Mouse (Mus musculus) left cerebral cortex, adult 18-20 months (tissue): ENCODE results near the gene Bcl2a1b. TPM values are rescaled to one million over a fixed set of nuclear protein-coding genes. Genes with fewer than 3 reads are reported as not detected.
"Not testable (repeated sequence)": the region's sequence is repeated elsewhere in the genome, so short reads cannot be mapped to it uniquely, and the experiment has no call there.

ENCODE experiments used
- DNase-seq, 2 experiments: peaks; one replicate each; pipeline ENCODE4 v3.0.0; 2021 to 2022; ENCODE audit warnings: low spot score in 2 of 2, mixed read lengths in 1 of 2
- long read RNA-seq, 2 experiments: library from polyadenylated mRNA; stranded (forward); transcript quantifications; one replicate each; pipeline ENCODE4 v2.0.0; 2021
- total RNA-seq, 2 experiments: library from RNA; stranded (reverse); gene quantifications; 2 replicates each; pipeline ENCODE4 v1.2.3; 2021

Gene Bcl2a1b
- total RNA-seq, result 1 to 10 TPM; 1.3 to 2.0 TPM
- long read RNA-seq, experiment 1, result 0 reads
- long read RNA-seq, experiment 2, partial matches to known transcripts, result 0 of 1 reads
- long read RNA-seq, experiment 2, other reads (novel, unspliced or antisense), result 1 of 1 reads

DNA sequence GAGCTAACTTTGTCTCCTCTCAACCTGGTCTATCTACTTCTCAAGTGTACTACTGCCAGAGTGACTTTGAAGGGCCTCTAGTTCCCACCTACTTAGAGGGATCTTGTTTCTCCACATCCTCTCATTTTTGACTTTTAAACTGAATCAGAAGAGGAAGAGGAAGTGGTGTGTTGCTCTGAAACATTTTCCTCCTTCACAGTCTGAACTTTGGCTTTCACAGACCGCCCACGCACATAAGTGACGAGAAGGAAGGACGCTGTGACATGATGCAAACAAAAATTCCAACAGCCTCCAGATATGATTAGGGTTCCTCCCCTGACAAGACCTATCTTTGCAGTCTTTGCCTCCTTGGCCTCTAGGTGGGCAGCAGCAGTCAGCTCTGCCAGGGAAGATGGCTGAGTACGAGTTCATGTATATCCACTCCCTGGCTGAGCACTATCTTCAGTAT is at the start of gene Bcl2a1b, which contains the start of gene Gm29094:
Gene Bcl2a1b, plus strand, starts transcription at position 241 of the 448 bp plus-strand sequence.
Gene Gm29094, plus strand, starts transcription at position 411 of the 448 bp plus-strand sequence.
- DNase-seq, result not testable (repeated sequence)

DNA sequence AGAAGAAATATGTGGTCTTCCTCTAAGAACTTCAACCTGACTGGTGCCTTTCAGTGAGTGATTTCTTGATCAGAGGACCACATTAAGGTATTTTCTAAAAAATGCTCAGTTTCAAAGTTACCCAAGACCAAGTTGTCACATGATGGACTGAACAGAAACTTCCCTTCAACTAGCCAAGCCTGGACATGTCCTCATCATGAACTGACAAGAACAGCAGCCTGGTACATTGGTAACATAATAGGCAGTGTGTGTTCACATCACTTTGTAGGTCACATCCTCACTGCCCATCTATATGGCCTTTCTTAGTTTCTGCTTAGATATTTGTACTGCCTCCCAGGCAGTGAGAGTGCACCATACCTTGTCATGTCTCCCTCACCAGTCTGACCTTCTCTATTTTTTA is 26.5 kb upstream of the Bcl2a1b start:
- not testable (repeated sequence) for DNase-seq

- peak; percentile 71 to 80 for DNase-seq
Observed at GRCm38 (mm10) chr9:89178833-89179232, 20.2 kb upstream of the Bcl2a1b start.

- not testable (repeated sequence) for DNase-seq
Observed at GRCm38 (mm10) chr9:89179469-89179868, 19.5 kb upstream of the Bcl2a1b start.

DNA sequence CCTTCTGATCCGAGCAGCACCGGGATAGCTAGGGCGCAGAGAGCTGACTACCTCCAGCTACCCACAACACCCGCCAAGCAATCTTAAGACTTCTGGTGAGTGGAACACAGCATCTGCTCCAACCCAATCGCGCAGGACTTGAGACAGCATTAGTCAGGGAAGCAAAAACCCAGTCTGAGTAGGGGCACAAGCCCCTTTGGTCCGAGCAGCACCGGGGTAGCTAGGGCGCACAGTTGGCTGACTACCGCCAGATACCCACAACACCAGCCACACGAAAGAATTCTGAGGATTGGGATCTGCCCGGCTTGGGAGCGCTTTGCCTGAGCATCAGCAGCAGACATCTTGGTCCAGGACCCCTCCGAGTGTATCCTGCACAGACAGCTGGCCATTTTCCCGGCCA is 12.0 kb upstream of the Bcl2a1b start:
- DNase-seq, result not testable (repeated sequence)

DNA sequence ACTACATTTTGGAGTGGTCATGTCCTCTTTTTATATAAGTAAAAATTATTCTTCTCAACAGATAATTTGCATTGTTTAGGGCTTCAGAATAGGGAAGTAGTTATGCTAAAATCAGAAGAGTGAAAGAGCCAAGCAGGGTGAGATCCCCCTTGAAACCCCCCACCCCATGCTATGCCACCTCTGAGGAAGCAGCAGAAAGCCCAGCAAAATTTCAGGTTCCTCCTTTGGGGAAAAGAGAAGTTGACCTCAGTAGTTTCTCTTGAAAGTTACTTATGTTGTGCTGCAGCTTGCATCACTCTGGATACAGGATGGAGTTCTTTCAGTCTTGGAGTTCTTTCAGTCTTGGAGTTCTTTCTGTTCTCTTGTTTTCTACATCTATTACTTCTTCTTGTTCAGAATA is 3.5 kb upstream of the Bcl2a1b start:
- not testable (repeated sequence) for DNase-seq

DNA sequence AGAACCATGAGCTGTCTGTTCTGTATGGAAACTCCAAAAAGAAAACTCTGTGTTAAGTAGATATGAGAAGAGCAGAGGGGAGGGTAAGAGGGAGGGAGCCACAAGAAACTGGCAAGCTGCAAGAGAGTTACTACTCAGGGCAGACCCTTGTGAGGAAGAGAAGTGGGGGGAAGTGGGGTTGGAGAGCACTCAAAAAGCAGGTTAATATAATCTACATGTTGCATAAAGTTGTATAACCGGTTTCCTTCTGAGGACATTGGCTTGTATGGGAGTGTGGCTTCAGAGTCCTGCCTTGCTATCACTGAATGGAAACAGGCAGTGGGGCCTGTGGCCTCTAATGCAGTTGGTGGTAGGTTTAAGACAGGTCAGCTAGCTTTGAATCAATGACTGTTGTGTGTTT is 1.5 kb upstream of the Bcl2a1b start:
- DNase-seq, result not testable (repeated sequence)

GRCm38 (mm10) chr9:89198349-89198748 is 660 bp upstream of the Bcl2a1b start:
- not testable (repeated sequence) for DNase-seq

DNA sequence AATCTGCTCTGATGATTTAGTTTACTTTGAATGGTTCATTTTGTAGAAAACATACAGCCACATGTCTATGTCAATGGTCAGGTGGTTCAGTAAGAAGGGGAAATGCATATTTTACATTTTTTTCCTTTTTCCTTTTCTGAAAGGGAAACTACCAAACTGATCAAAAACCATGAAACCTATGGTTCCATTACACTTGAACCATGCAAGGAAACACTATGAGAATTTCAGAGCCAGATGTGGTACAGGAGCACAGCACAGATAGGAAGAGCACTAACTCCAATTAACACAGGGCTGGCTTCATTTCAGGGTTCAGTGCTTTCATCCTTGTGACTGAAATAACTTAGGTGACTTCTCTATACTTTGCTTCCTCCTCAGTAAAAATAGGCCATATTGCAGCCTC is 3.2 kb downstream of the Bcl2a1b start:
- DNase-seq, result not testable (repeated sequence)

DNA sequence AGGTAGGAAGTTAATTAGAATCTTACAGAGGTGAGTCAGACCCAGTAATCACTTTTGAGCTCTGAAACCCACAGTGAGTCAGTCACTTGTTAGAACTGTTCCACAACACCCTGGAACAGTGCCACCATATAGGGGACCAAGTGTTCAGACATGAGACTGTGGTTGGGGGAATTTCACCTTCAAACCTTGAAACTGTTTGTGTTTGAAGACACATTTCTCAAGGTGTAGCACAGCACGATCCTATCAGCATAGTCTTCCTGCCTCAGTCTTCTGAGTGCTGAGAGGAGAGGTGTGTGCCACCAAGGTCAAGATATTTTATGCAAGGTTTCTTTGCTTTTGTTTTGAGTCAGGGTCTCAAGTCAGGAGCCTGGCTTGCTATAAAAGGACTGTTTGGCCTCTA is 9.9 kb downstream of the Bcl2a1b start:
- DNase-seq, result not testable (repeated sequence)

DNA sequence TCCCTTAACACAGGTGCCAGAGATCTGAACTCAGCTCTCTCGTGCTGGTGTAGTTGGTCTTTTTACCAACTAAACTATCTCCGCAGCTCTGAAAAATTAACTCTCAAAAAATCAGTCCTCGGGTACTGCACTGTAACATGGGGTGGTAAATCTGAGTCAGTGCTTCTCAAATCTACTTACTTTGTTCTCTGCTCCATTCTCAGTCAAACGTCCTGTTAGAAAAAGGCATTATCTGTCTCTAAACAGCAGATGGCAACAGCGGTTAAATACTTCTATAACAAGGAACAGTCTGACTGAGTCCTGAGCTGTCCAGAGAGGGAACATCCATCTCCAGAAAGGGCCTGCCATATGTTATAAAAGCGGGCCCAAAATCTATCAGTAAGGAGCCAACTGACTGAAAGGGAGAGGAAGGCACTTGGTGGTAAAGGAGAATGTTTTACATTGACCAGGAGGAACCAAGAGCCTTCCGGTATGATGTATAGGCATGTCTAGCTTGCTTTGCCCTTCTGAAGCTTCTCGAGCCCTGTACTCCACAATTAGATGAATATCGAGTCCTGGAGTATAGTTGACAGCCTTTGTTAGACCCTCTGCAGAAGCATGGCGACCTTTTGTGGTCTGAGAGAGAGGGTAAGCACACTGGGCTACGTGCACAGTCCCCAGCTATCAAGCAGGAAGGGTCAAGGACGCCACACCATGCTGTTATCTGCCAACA is 11.5 kb downstream of the Bcl2a1b start, which contains the start of gene Mthfs:
Gene Mthfs, plus strand, starts transcription at position 324 of the 712 bp plus-strand sequence.
- peak in 1 of 2 experiments; percentile 13 for DNase-seq

DNA sequence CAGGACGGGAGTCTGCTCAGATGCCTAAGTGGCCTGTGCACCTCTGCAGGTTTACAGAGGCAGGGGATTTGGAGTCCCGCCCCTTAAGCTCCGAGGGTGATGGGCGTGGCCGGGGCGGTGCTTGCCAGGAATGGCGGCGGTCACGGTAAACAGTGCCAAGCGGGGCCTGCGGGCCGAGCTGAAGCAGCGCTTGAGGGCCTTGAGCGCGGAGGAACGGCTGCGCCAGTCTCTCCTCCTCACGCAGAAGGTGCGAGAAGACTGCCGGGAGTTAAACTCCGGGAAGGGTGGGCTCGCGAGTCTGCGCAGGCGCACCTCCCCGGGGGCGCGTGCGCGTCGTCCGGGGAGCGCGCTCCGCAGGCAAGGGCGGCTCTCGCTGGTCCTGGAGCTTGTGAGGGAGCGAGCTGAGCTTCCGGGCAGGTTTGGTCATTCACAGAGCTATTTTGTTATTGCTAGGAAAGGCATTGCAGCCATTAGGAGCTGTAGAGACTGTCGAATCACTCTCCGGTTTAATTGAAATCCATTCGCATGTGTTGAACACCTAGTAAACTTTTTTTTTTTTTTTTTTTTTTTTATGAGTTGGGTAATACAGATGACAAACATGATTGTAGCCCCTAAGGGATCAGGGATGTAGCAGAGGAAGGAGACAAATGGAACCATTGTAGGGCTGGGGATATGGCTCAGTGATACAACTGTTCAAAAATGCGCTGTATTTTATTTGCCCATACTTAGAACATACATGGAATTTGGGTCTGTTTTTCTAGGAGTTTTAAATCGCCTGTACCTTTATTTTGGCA is 12.3 kb downstream of the Bcl2a1b start:
- DNase-seq, result peak; percentile 93 to 95

- peak in 1 of 2 experiments; percentile 30 for DNase-seq
Observed at GRCm38 (mm10) chr9:89212428-89212827, 13.4 kb downstream of the Bcl2a1b start.

DNA sequence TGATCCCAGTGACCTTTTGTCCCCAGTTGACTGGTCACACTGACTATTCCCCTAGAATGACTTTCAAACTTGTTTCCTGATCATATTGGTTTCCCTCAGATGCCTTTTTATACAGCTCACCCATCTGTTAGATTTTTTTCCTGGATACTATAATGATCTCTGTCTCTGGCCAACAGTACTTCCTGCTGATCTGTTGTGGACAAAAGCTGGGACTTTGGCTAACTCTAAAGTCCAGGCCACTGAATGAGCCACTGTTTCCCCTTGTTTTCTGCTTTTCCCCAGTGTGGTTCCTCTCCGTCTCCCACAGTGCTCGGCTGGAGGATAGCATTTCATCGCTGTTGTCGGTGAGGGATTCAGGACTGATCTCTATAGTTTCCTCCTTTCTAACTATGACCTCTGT is 19.2 kb downstream of the Bcl2a1b start:
- DNase-seq, result not testable (repeated sequence)

- not testable (repeated sequence) for DNase-seq
Observed at GRCm38 (mm10) chr9:89219668-89220067, 20.7 kb downstream of the Bcl2a1b start.

GRCm38 (mm10) chr9:89220704-89221287 is 21.8 kb downstream of the Bcl2a1b start:
- not testable (repeated sequence) for DNase-seq

DNA sequence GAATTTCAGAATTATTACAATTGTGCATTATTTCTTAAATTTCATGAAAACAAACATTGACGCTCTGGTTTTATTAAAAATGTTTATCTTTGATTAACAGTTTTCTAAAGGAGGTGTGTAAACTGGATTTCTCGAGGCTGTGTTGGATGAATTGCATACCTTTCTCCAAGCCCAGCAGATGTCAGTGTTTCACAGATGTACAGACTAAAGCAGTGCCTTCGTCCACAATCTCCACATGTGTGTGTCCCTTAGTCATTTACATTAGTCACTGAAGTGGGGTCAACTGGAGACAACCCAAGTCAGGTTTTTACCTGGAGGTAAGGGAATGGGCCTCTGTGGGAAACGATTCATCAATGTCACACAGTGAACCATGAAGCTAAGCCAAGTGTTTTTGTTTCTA is 27.1 kb downstream of the Bcl2a1b start:
- peak; percentile 47 to 53 for DNase-seq

- no peak for DNase-seq
Observed at GRCm38 (mm10) chr9:89228122-89228521, 29.1 kb downstream of the Bcl2a1b start.

GRCm38 (mm10) chr9:89230897-89231497 is 32.0 kb downstream of the Bcl2a1b start:
- peak; percentile 56 to 60 for DNase-seq

- not testable (repeated sequence) for DNase-seq
Observed at GRCm38 (mm10) chr9:89237131-89237530, 38.1 kb downstream of the Bcl2a1b start.
